Mouse (Mus musculus) heart, postnatal 0 days (tissue): ENCODE data around the gene Snx13. TPM values are rescaled to one million over a fixed set of nuclear protein-coding genes. Genes with fewer than 3 reads are reported as not detected.

Experiments used
- ATAC-seq: fragments of 200-750 bp; cut with Nextera tagmentation; 2 replicates; pipeline ENCODE4 v1.8.0; 2017; ENCODE audit warnings: low read depth, moderate number of reproducible peaks, moderate library complexity; ENCODE audit not compliant: insufficient read depth
- DNase-seq: peaks from one replicate; pipeline ENCODE4 v3.0.0-alpha.2; 2016; ENCODE audit warnings: low spot score
- H3K27ac ChIP-seq: fragments of 300-500 bp; sonication (generic); 2 replicates; pipeline ENCODE4 v1.5.1; 2014; ENCODE audit warnings: low read depth, mild to moderate bottlenecking
- H3K27me3 ChIP-seq: fragments of 300-500 bp; sonication (generic); 2 replicates; pipeline ENCODE4 v1.6.1; 2014; ENCODE audit warnings: low read length, mixed read lengths; ENCODE audit not compliant: control insufficient read depth, insufficient read depth
- H3K36me3 ChIP-seq: fragments of 300-500 bp; sonication (generic); replicated peaks from 2 replicates; pipeline ENCODE4 v1.6.1; 2014; ENCODE audit warnings: low read length, mixed read lengths; ENCODE audit not compliant: control insufficient read depth, insufficient read depth
- H3K4me1 ChIP-seq: fragments of 300-500 bp; sonication (generic); 2 replicates; pipeline ENCODE4 v1.6.1; 2014; ENCODE audit warnings: antibody characterized with exemption; ENCODE audit not compliant: control insufficient read depth, insufficient read depth
- H3K4me2 ChIP-seq: fragments of 300-500 bp; sonication (generic); 2 replicates; pipeline ENCODE4 v1.6.1; 2014; ENCODE audit warnings: low read depth, mild to moderate bottlenecking, low read length, moderate library complexity
- H3K4me3 ChIP-seq: fragments of 300-500 bp; sonication (generic); 2 replicates; pipeline ENCODE4 v1.5.1; 2014; ENCODE audit warnings: low read depth, low read length
- H3K9ac ChIP-seq: fragments of 300-500 bp; sonication (generic); replicated peaks from 2 replicates; pipeline ENCODE4 v1.6.1; 2014; ENCODE audit warnings: low read depth, low read length, mixed read lengths
- H3K9me3 ChIP-seq: fragments of 300-500 bp; sonication (generic); replicated peaks from 2 replicates; pipeline ENCODE4 v1.6.1; 2016; ENCODE audit warnings: low read length; ENCODE audit not compliant: control insufficient read depth
- CTCF ChIP-seq: IDR thresholded peaks from 2 replicates; pipeline ENCODE4 v1.5.1; 2016; ENCODE audit warnings: antibody characterized with exemption, control low read depth, low read depth
- EP300 ChIP-seq: IDR thresholded peaks from 2 replicates; pipeline ENCODE4 v1.6.1; 2016; ENCODE audit warnings: antibody characterized with exemption, low read depth
- WGBS: fragments of 180-500 bp; shearing (Covaris S2); extraction: QIAGEN DNeasy Blood & Tissue Kit; methylation state at CpG from one replicate; pipeline ENCODE4 v1.1.7; 2014; 5-methylcytosine and 5-hydroxymethylcytosine counted together
- polyA plus RNA-seq: library from polyadenylated mRNA; unstranded; fragments of >200 nt; fragmentation: Nextera tagmentation; extraction: Ambion mirVana; gene quantifications from 2 replicates; pipeline ENCODE4 v1.2.1, GENCODE M21; 2015
- total RNA-seq: library from RNA; depleted of rRNA; stranded (reverse); fragments of >200 nt; gene quantifications from 2 replicates; pipeline ENCODE4 v1.2.3, GENCODE M21; 2014; ENCODE audit warnings: low replicate concordance; rRNA removed

Gene Snx13
- total RNA-seq (22.3 and 22.8 TPM in 2 replicates), polyA plus RNA-seq (34.1 and 35.1 TPM in 2 replicates)

GRCm38 (mm10) chr12:35046999-35047319 is at the start of gene Snx13:
Gene Snx13, plus strand, starts transcription at chr12:35047186.
- Histone ChIP-seq H3K36me3 (no peaks in the 10 kb centered on the region), H3K9me3 (no peaks in the 10 kb centered on the region), H3K27ac (peak within 1 kb of the TSS; percentile 94), H3K4me2 (peak within 1 kb of the TSS; percentile 76), H3K4me1 (peaks cover 15% of the 10 kb centered on the region), H3K9ac (peak within 1 kb of the TSS; percentile 94), H3K27me3 (no peaks in the 10 kb centered on the region), H3K4me3 (peak within 1 kb of the TSS; percentile 77)
- 0% methylated on average over 44 of the region's 51 CpGs for WGBS
- ATAC-seq (peak; percentile 97), DNase-seq (peak; percentile 88)
- TF ChIP-seq EP300: peak; percentile 55; the same call in 1 of the 2 replicates
- TF ChIP-seq CTCF: no peak

- Histone ChIP-seq H3K4me3 (no peak overlapping the region), H3K36me3 (no peaks in the 10 kb centered on the region), H3K4me1 (no peaks in the 10 kb centered on the region), H3K27ac (no peak overlapping the region), H3K4me2 (no peak overlapping the region), H3K27me3 (no peaks in the 10 kb centered on the region), H3K9me3 (peaks cover 4% of the 10 kb centered on the region; the same call in 1 of the 2 replicates), H3K9ac (no peak overlapping the region)
- WGBS: 88% methylated on average over 3 of the region's 3 CpGs
- DNase-seq (no peak), ATAC-seq (no peak)
- TF ChIP-seq EP300 (no peak), CTCF (no peak)
Measured at GRCm38 (mm10) chr12:34997597-34998182, 49.3 kb upstream of the Snx13 start.

GRCm38 (mm10) chr12:34998778-34999467 is 48.1 kb upstream of the Snx13 start:
- no peak for TF ChIP-seq EP300
- Histone ChIP-seq H3K27ac (no peak overlapping the region), H3K27me3 (no peaks in the 10 kb centered on the region), H3K4me1 (no peaks in the 10 kb centered on the region), H3K9ac (no peak overlapping the region), H3K4me3 (no peak overlapping the region), H3K36me3 (no peaks in the 10 kb centered on the region), H3K4me2 (no peak overlapping the region), H3K9me3 (peaks cover 4% of the 10 kb centered on the region; the same call in 1 of the 2 replicates)
- DNase-seq (no peak), ATAC-seq (no peak)
- 73% methylated on average over 12 of the region's 12 CpGs for WGBS

- TF ChIP-seq CTCF (no peak), EP300 (no peak)
- 48% methylated on average over 4 of the region's 4 CpGs for WGBS
- no peak for ATAC-seq
Measured at GRCm38 (mm10) chr12:35000323-35000722, 46.7 kb upstream of the Snx13 start.

GRCm38 (mm10) chr12:35005748-35006147 is 41.2 kb upstream of the Snx13 start:
- Histone ChIP-seq H3K4me3 (no peak overlapping the region), H3K9ac (no peak overlapping the region), H3K36me3 (no peaks in the 10 kb centered on the region), H3K27me3 (no peaks in the 10 kb centered on the region), H3K4me1 (no peaks in the 10 kb centered on the region), H3K27ac (no peak overlapping the region), H3K9me3 (no peaks in the 10 kb centered on the region), H3K4me2 (no peak overlapping the region)
- DNase-seq (no peak), ATAC-seq (no peak)
- TF ChIP-seq EP300: no peak
- no peak for TF ChIP-seq CTCF

More at GRCm38 (mm10) chr12:35000323-35000722, 46.7 kb upstream of the Snx13 start:
- Histone ChIP-seq H3K4me1 (no peaks in the 10 kb centered on the region), H3K9ac (no peak overlapping the region), H3K27me3 (no peaks in the 10 kb centered on the region), H3K9me3 (peaks cover 4% of the 10 kb centered on the region; the same call in 1 of the 2 replicates), H3K36me3 (no peaks in the 10 kb centered on the region), H3K4me2 (no peak overlapping the region), H3K27ac (no peak overlapping the region), H3K4me3 (no peak overlapping the region)
- no peak for DNase-seq
